Mouse (Mus musculus) heart, embryonic 14.5 days (tissue): ENCODE measurements around the gene Noc4l. TPM values are rescaled to one million over a fixed set of nuclear protein-coding genes. Genes with fewer than 3 reads are reported as not detected.

Source experiments
- ATAC-seq: fragments of 200-750 bp; cut with Nextera tagmentation; 2 replicates; pipeline ENCODE4 v1.8.0; 2017; ENCODE audit warnings: low read depth, moderate TSS enrichment; ENCODE audit not compliant: insufficient number of reproducible peaks, insufficient read depth, low FRiP score
- H3K27ac ChIP-seq, 2 experiments: fragments of 200-500 bp in 1 of 2; fragments of 300-500 bp in 1 of 2; sonication (generic) in 1 of 2; replicated peaks in 1 of 2; 2 replicates each; pipeline ENCODE4 v1.5.1; 2012 to 2014; ENCODE audit warnings: low read depth in 2 of 2, low read length in 2 of 2, control low read depth in 1 of 2, mild to moderate bottlenecking in 1 of 2, mixed read lengths in 1 of 2; ENCODE audit not compliant: control insufficient read depth in 1 of 2, insufficient read depth in 1 of 2
- H3K27me3 ChIP-seq: fragments of 300-500 bp; sonication (generic); 2 replicates; pipeline ENCODE4 v1.6.1; 2014; ENCODE audit warnings: mild to moderate bottlenecking, low read length, control low read depth; ENCODE audit not compliant: control insufficient read depth, insufficient read depth
- H3K36me3 ChIP-seq: fragments of 300-500 bp; sonication (generic); 2 replicates; pipeline ENCODE4 v1.6.1; 2014; ENCODE audit warnings: mild to moderate bottlenecking, control low read depth, low read length, mixed read lengths; ENCODE audit not compliant: control insufficient read depth, insufficient read depth
- H3K4me1 ChIP-seq, 2 experiments: fragments of 200-500 bp in 1 of 2; fragments of 300-500 bp in 1 of 2; sonication (generic) in 1 of 2; 2 replicates each; pipeline ENCODE4 v1.6.1; 2012 to 2014; ENCODE audit warnings: low read length in 2 of 2, control low read depth in 1 of 2, mixed read lengths in 1 of 2; ENCODE audit not compliant: control insufficient read depth in 2 of 2, insufficient read depth in 2 of 2
- H3K4me2 ChIP-seq: fragments of 300-500 bp; sonication (generic); 2 replicates; pipeline ENCODE4 v1.6.1; 2014; ENCODE audit warnings: mild to moderate bottlenecking, low read length
- H3K4me3 ChIP-seq, 2 experiments: fragments of 200-500 bp in 1 of 2; fragments of 300-500 bp in 1 of 2; sonication (generic) in 1 of 2; 2 replicates each; pipeline ENCODE4 v1.5.1; 2012 to 2014; ENCODE audit warnings: low read length in 2 of 2, mild to moderate bottlenecking in 2 of 2, control low read depth in 1 of 2, low read depth in 1 of 2, moderate library complexity in 1 of 2; ENCODE audit not compliant: control insufficient read depth in 1 of 2, insufficient read depth in 1 of 2
- H3K9ac ChIP-seq: fragments of 300-500 bp; sonication (generic); 2 replicates; pipeline ENCODE4 v1.6.1; 2014; ENCODE audit warnings: mild to moderate bottlenecking, low read length
- H3K9me3 ChIP-seq: fragments of 300-500 bp; sonication (generic); 2 replicates; pipeline ENCODE4 v1.6.1; 2016; ENCODE audit warnings: low read length, control low read depth; ENCODE audit not compliant: control insufficient read depth
- WGBS: fragments of 180-500 bp; shearing (Covaris S2); extraction: QIAGEN DNeasy Blood & Tissue Kit; methylation state at CpG from one replicate; pipeline ENCODE4 v1.1.7; 2014; 5-methylcytosine and 5-hydroxymethylcytosine counted together
- microRNA-seq: library from miRNA; unstranded; fragments of <30 nt; microRNA quantifications from one replicate; pipeline ENCODE4, GENCODE M21; 2016
- polyA plus RNA-seq: library from polyadenylated mRNA; unstranded; fragments of >200 nt; fragmentation: Nextera tagmentation; extraction: Ambion mirVana; gene quantifications from 2 replicates; pipeline ENCODE4 v1.2.1, GENCODE M21; 2014

Noc4l gene
- polyA plus RNA-seq, 1 experiment from 2014 or later = 27.5 TPM

DNA sequence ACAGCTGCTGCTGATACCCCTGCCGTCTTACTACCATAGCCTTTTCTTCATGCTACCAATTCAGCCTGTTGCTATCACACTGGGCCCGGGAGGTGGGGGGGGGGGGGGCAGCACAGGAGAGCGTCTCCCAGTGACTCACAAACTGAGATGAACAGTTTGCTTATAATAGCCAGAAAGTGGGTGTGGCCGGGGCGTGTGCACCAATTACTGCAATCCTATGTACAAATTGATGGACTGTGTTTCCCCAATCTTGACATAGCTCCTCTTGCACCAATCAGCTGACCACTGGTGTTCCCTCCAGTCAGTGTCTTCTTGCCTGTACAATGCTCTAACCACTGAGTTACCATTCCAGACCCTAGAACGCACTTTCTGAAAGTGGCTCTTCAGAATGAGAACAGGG, 44.9 kb downstream of the Noc4l start:
- Histone ChIP-seq H3K4me3 (no peak overlapping the region), H3K4me1 (no peaks in the 10 kb centered on the region), H3K27me3 (no peaks in the 10 kb centered on the region), H3K27ac (no peak overlapping the region), H3K36me3 (no peaks in the 10 kb centered on the region), H3K4me2 (no peak overlapping the region), H3K9me3 (no peaks in the 10 kb centered on the region), H3K9ac (no peak overlapping the region)
- 62% methylated on average over 6 of the region's 6 CpGs for WGBS
- no peak for ATAC-seq

DNA sequence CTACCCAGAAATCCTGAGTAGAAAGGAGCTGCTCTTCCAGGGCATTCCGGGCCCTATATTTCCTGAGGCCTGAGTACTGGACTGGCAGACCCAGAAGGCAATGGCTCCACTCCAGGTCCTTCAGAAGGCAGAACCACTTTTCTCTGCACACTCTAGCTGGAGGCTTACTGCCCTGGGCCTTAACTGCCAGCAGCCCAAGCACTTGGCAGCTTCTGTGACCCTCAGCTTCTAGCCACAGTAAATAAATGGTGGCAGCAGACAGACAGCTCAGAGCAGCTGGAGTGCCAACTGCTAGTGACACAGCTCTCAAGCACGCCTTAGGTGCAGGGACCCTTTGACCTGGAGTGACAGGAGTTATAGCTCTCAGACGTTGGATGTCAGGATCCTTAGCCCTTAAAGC, 45.5 kb downstream of the Noc4l start:
- Histone ChIP-seq H3K9ac (no peak overlapping the region), H3K9me3 (no peaks in the 10 kb centered on the region), H3K4me2 (no peak overlapping the region), H3K27me3 (no peaks in the 10 kb centered on the region), H3K36me3 (no peaks in the 10 kb centered on the region), H3K4me1 (no peaks in the 10 kb centered on the region), H3K4me3 (no peak overlapping the region), H3K27ac (no peak overlapping the region)
- WGBS = 70% methylated on average over 3 of the region's 3 CpGs
- no peak for ATAC-seq

DNA sequence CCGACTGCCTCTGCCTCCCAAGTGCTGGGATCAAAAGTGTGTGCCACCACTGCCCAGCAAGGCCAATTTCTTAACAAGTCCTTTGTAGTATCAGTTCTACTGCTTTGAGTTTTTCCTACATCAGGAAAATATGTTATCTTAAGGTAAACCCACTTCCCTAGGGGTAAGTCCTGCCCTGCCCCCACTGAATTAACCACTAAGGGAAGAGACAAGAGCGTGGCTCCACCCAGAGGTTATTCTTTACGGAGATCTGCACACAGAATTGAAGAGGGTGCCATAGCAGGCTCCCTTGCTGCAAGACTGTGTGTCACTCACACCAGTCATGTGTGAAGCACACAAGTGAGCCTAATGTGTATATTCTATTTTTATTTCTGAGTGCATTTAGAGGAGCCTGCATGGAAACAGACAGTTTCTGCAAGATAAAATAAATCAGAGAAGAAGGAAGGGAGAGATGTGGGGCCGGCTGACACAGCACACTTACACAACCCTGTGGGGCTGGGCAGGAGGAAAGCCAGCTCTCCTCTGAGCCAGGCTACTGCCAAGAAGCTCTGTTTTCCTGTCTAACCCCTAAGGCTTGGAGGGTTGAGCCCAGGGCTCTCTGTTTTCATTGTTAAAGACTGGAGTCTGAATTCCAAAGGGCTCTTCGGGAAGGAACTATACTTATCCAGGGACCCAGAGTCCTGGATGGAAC, 47.5 kb downstream of the Noc4l start:
- no peaks in the 10 kb centered on the region for H3K9me3 ChIP-seq
- no peak overlapping the region for H3K4me3 ChIP-seq
- no peaks in the 10 kb centered on the region for H3K4me1 ChIP-seq
- H3K4me2 ChIP-seq = no peak overlapping the region
- 39% methylated on average over 5 of the region's 5 CpGs for WGBS
- H3K27ac ChIP-seq = no peak overlapping the region
- ATAC-seq = no peak
- H3K9ac ChIP-seq = no peak overlapping the region
- H3K27me3 ChIP-seq = no peaks in the 10 kb centered on the region
- no peaks in the 10 kb centered on the region for H3K36me3 ChIP-seq

DNA sequence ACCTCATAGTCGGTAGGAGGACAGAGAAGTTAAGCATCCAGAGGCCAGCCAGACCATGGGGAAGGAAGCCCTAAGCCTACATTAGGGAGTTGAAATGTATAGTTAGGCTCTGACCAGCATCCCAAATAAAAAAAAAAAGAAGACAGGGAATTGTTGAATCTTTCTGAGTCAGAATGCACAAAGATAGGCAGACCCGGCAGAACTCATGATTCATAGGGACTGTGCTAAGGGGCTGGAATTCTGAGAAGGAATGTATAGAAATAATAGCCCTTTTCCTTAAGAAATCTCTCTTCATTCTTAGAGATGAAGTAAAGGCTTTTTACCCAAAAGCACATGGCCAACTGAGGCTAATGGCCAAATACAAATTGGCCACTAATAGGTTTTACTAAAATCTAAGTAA, 48.9 kb downstream of the Noc4l start:
- H3K27me3 ChIP-seq = no peaks in the 10 kb centered on the region
- WGBS = 79% methylated on average over 2 of the region's 2 CpGs
- H3K4me1 ChIP-seq = no peaks in the 10 kb centered on the region
- no peaks in the 10 kb centered on the region for H3K9me3 ChIP-seq
- H3K27ac ChIP-seq = no peak overlapping the region
- H3K4me2 ChIP-seq = no peak overlapping the region
- ATAC-seq = no peak
- no peak overlapping the region for H3K9ac ChIP-seq
- H3K36me3 ChIP-seq = no peaks in the 10 kb centered on the region
- H3K4me3 ChIP-seq = no peak overlapping the region

DNA sequence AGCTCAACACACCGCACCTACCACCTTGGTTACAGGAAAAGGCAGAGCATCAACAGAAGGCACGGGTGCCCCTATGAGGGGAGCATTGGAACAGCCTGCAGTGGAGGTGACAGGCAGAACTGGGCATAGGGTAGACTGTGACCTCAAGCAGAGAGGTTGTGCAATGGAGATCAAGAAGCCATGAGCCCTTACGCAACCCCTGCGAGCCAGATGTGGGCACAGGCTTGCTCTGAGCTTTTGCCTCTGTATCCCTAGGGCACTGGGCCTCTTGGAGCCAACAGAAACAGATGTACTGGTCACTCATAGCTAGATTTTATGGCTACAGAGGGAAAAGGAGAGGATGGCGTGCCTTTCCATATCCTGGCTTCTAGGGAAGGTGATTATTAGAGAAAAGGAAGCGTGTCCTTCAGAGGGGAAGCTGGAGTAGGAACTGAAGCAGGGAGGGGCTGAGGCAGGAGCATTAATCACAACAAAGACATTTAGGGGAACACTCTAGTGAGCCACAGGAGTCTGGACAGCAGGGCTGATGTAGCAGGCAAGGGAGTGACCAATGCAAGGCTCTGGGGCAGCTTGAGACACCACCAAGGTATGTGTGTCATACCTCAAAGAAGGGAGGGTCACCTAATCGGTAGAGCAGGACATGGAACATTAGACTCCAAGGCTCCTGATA, 50.1 kb downstream of the Noc4l start:
- H3K4me2 ChIP-seq = no peak overlapping the region
- H3K27ac ChIP-seq = no peak overlapping the region
- no peak overlapping the region for H3K9ac ChIP-seq
- H3K4me1 ChIP-seq = no peaks in the 10 kb centered on the region; a peak in 1 of 4 replicates
- no peak overlapping the region for H3K4me3 ChIP-seq
- H3K27me3 ChIP-seq = no peaks in the 10 kb centered on the region
- H3K36me3 ChIP-seq = no peaks in the 10 kb centered on the region
- H3K9me3 ChIP-seq = no peaks in the 10 kb centered on the region
- WGBS = 75% methylated on average over 7 of the region's 7 CpGs
- ATAC-seq = no peak

Small RNA genes within 50 kb of the gene (microRNA-seq; reads per million reads assigned to microRNA genes)
- gene Mir7026 = 2.0 reads per million

Other genes with a start within 250 kb of the Noc4l start
- gene Fbrsl1, start 204.9 kb downstream of the Noc4l start, polyA plus RNA-seq = 12.8 and 13.5 TPM in 2 replicates
- 0.18 TPM in 1 of 2 replicates, not detected in the other for gene Galnt9, start 109.1 kb downstream of the Noc4l start, polyA plus RNA-seq
- gene Ddx51, start within 50 bp of the Noc4l start, polyA plus RNA-seq = 9.1 and 14.3 TPM in 2 replicates
- gene Ep400, start 117.3 kb upstream of the Noc4l start, polyA plus RNA-seq = 24.3 and 26.9 TPM in 2 replicates
- 14.9 and 16.3 TPM in 2 replicates for gene Pus1, start 127.2 kb upstream of the Noc4l start, polyA plus RNA-seq
- gene Ulk1, start 156.7 kb upstream of the Noc4l start, polyA plus RNA-seq = 23.3 and 26.0 TPM in 2 replicates
- gene Hscb, start 186.4 kb upstream of the Noc4l start, polyA plus RNA-seq = 23.1 and 24.3 TPM in 2 replicates
- 14.2 and 19.0 TPM in 2 replicates for gene Chek2, start 186.6 kb upstream of the Noc4l start, polyA plus RNA-seq
- gene Ttc28, start 226.4 kb upstream of the Noc4l start, polyA plus RNA-seq = 7.9 and 9.0 TPM in 2 replicates